Mouse (Mus musculus) testis, adult 2 months (tissue): ENCODE results near the gene Wnt5b.

ENCODE experiments used
- CTCF ChIP-seq: fragments of 200-500 bp; IDR thresholded peaks from 2 replicates; pipeline ENCODE4 v1.5.1; 2012; ENCODE audit warnings: low read depth, mild to moderate bottlenecking, inconsistent platforms, low read length, moderate library complexity; ENCODE audit not compliant: control insufficient read depth, insufficient read depth, insufficient replicate concordance
- POLR2A ChIP-seq: fragments of 200-500 bp; IDR thresholded peaks from 2 replicates; pipeline ENCODE4 v1.6.1; 2012; ENCODE audit warnings: low read depth, mild to moderate bottlenecking, inconsistent platforms, low read length, moderate library complexity; ENCODE audit not compliant: control insufficient read depth

DNA sequence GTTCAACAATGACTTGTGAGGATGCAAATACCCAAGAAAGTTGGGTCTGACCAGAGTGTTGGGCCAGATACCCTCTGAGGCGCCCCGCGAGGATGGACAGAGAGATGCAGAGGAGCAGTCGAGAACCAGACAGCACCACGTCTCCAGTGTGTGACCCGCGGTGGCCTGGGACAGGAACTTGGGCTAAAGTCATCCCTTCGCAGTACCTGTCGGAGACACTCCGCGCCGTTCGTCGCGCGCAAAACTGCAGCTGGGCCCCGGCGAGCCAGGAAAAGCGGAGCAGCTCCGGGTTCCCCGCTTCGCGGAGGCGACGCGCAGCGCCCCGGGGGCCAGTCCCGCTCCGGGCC is 718 bp downstream of the Wnt5b start:
- TF ChIP-seq CTCF (no peak), POLR2A (no peak)
